Mouse (Mus musculus) midbrain, embryonic 13.5 days (tissue): ENCODE measurements at regions not wholly inside any gene's neighbourhood (a gene's known extent, or its start where the extent isn't known, plus 50 kb on each side); places are given as distances from the start of the nearest gene placed in this dataset.

ENCODE experiments used
- ATAC-seq: fragments of 200-750 bp; cut with Nextera tagmentation; 2 replicates; pipeline ENCODE4 v1.8.0; 2017; ENCODE audit warnings: mild to moderate bottlenecking, moderate TSS enrichment, moderate library complexity
- H3K27ac ChIP-seq: fragments of 300-500 bp; sonication (generic); 2 replicates; pipeline ENCODE4 v1.5.1; 2015; ENCODE audit warnings: inconsistent platforms, mild to moderate bottlenecking, moderate library complexity
- H3K27me3 ChIP-seq: fragments of 300-500 bp; sonication (generic); 2 replicates; pipeline ENCODE4 v1.6.1; 2015; ENCODE audit warnings: mild to moderate bottlenecking, inconsistent platforms
- H3K36me3 ChIP-seq: fragments of 300-500 bp; sonication (generic); 2 replicates; pipeline ENCODE4 v1.6.1; 2015; ENCODE audit warnings: mild to moderate bottlenecking, inconsistent platforms
- H3K4me1 ChIP-seq: fragments of 300-500 bp; sonication (generic); replicated peaks from 2 replicates; pipeline ENCODE4 v1.6.1; 2015; ENCODE audit warnings: inconsistent platforms
- H3K4me2 ChIP-seq: fragments of 300-500 bp; sonication (generic); replicated peaks from 2 replicates; pipeline ENCODE4 v1.6.1; 2015; ENCODE audit warnings: moderate library complexity, mild to moderate bottlenecking, inconsistent platforms
- H3K4me3 ChIP-seq: fragments of 300-500 bp; sonication (generic); replicated peaks from 2 replicates; pipeline ENCODE4 v1.5.1; 2015; ENCODE audit warnings: mild to moderate bottlenecking, inconsistent platforms
- H3K9ac ChIP-seq: fragments of 300-500 bp; sonication (generic); replicated peaks from 2 replicates; pipeline ENCODE4 v1.6.1; 2015; ENCODE audit warnings: mild to moderate bottlenecking, inconsistent platforms
- H3K9me3 ChIP-seq: fragments of 300-500 bp; sonication (generic); 2 replicates; pipeline ENCODE4 v1.6.1; 2016; ENCODE audit warnings: mild to moderate bottlenecking, inconsistent platforms
- WGBS: fragments of 180-500 bp; shearing (Covaris S2); methylation state at CpG from one replicate; pipeline ENCODE4 v1.1.7; 2015; 5-methylcytosine and 5-hydroxymethylcytosine counted together

DNA sequence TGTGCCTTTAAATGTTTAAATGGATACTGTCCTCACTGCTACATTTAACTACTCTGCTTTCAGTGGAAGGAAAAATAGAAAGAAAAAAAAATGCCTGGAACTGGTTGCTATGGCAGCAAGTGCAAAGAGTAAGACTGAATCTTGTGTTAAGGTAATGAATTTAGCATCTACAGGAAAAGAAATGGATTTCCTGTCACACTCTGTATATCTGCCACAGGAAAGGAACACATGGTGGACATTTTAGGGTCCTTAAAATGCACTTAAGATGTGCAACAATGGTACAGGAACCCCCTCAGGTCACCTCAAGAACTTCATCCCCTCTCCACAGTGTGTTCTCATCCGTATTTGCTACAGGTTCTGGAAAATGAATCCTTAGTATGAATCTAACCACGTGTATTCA is 248.4 kb downstream of the Rfpl4b start:
- Histone ChIP-seq H3K9ac (no peak overlapping the region), H3K4me2 (no peak overlapping the region), H3K27ac (no peak overlapping the region), H3K4me1 (no peaks in the 10 kb centered on the region), H3K9me3 (no peaks in the 10 kb centered on the region), H3K4me3 (no peak overlapping the region), H3K27me3 (no peaks in the 10 kb centered on the region), H3K36me3 (no peaks in the 10 kb centered on the region)
- ATAC-seq, result no peak
- 72% methylated on average over 2 of the region's 2 CpGs for WGBS

DNA sequence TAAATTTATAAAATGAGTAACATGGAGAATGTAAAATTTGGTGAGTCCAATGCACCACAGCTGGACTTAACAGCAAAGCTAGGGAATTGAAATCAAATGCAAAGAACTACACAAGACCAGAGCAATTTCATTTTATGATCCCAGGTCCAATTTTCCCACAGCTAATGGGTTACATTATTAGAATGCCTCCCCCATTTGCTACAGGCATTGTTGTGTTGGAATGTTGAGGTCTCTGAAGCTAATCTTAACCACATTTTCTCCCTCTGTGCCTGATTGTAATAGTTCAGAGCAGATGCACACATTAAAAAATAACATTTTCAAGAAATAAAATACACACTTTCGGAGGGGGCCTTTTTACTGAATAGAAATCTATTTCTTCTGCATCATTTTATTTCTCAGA is 254.3 kb downstream of the Rfpl4b start:
- Histone ChIP-seq H3K27ac (no peak overlapping the region), H3K36me3 (no peaks in the 10 kb centered on the region), H3K4me2 (no peak overlapping the region), H3K27me3 (no peaks in the 10 kb centered on the region), H3K9me3 (no peaks in the 10 kb centered on the region), H3K9ac (no peak overlapping the region), H3K4me1 (no peaks in the 10 kb centered on the region), H3K4me3 (no peak overlapping the region)
- WGBS, result 97% methylated on average over 1 of the region's 1 CpGs
- ATAC-seq, result no peak

DNA sequence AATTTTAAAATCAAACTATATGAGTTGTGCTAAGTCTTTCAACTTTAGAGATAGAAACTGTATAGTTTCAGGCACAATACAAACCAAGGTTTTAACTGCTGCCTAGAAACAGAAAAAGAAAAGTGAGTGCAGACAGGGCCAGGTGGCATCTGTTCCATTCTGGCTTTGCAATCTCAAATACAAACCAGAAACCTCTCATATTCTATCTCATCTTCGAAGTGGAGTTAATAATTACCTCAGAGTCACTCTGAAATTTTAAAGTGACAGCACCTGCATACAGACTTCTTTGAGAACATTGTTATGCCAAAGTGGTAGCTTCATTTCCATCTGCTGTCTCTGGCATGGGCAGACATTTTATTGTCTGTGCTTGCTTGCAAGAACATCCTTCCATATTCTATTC is 255.2 kb downstream of the Rfpl4b start:
- Histone ChIP-seq H3K4me3 (no peak overlapping the region), H3K9ac (no peak overlapping the region), H3K27ac (no peak overlapping the region), H3K4me1 (no peaks in the 10 kb centered on the region), H3K4me2 (no peak overlapping the region), H3K36me3 (no peaks in the 10 kb centered on the region), H3K27me3 (no peaks in the 10 kb centered on the region), H3K9me3 (no peaks in the 10 kb centered on the region)
- WGBS, result 86% methylated on average over 1 of the region's 1 CpGs
- no peak for ATAC-seq

DNA sequence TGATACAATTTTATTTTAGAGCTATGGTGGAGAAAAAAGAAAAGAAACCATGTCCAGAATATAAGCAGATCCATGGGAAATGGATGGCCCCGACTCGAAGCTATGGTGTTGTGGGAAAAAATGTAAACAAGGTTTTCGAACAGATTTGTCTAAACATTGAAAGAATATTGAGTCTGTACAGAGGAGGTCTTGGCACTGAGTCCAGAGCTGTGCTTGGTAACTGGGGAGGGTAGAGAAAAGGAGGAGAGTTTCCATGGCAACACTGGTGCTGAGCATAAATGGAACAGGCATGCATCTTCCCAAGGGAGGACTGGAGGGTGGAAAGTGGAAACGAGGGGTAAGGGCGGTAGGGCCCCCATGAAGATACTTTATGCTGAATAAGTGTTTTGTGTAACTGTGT is 266.5 kb downstream of the Rfpl4b start:
- peaks cover 14% of the 10 kb centered on the region for H3K4me1 ChIP-seq
- no peak overlapping the region for H3K4me3 ChIP-seq
- H3K36me3 ChIP-seq, result no peaks in the 10 kb centered on the region
- H3K4me2 ChIP-seq, result peak overlapping the region; percentile 26; the same call in 1 of the 2 replicates
- H3K27me3 ChIP-seq, result no peaks in the 10 kb centered on the region
- WGBS, result 2% methylated on average over 5 of the region's 5 CpGs
- H3K27ac ChIP-seq, result peak overlapping the region; percentile 74
- H3K9ac ChIP-seq, result no peak overlapping the region
- no peaks in the 10 kb centered on the region for H3K9me3 ChIP-seq
- ATAC-seq, result peak; percentile 92

DNA sequence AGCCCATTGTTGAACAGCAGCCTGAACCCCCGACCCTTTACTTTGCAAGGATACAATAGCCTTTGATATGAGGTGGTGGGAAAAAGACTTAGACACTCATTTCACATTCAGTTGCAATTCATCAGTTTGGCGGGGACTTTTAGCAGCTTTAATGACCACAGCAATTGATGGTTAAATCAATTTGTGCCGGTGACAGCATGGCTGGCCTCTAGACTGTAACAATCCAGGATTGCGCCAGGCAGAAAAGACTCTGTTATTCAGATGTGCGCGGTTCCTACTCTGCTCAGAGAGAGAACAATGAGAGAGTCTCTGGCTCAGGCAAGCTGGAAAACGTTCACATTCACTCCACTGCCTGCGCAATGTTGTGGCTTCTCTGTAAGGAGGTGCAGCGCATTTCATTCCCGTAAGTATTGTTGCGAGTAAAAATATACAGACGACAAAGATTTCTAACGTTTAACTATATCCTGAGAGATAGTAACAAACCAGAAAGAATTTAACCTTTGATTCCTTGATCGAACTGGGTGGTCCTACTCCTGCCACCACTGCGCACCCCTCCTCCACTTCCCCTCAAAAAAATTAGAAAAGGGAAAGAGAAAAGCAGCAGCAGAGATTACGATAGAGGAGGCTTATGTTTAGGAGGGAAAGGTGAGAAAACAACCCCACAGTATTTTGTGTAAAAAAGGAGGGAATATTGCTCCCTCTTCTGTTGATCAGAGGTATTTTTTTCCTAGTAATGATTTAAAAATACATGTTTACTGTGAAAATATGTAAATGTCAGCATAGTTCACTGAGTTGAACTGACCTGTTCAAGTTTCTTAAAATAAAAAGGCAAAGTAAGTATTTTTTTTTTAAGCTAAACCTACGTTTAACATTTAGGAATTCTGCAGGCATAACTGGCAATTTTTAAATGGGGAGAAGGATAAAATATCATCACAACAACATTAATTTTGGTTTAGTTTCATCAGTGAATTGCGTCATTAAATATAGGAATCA is 267.6 kb downstream of the Rfpl4b start:
- H3K36me3 ChIP-seq, result no peaks in the 10 kb centered on the region
- H3K4me1 ChIP-seq, result peaks cover 14% of the 10 kb centered on the region
- H3K4me3 ChIP-seq, result peak overlapping the region; percentile 35
- H3K27me3 ChIP-seq, result no peaks in the 10 kb centered on the region
- H3K4me2 ChIP-seq, result peak overlapping the region; percentile 53
- ATAC-seq, result peak; percentile 97
- peak overlapping the region; percentile 64 for H3K9ac ChIP-seq
- H3K27ac ChIP-seq, result peak overlapping the region; percentile 94
- no peaks in the 10 kb centered on the region for H3K9me3 ChIP-seq
- 2% methylated on average over 18 of the region's 18 CpGs for WGBS

DNA sequence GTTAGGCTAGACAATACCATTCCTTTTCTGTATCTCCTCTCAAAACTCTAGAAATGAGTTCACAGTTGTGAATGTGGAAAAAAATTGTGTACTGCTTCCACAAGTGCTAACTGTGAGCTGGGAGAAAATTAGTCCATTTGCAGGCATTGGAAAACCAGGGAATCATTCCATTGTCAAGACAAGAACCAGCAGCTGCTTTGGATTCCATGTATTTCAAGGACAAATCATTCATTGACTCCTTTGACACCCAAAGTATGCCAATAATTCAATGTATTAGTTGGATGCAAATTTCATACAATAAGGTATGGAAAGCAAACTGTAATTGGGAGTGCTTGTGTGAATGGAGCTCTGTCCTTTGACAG is 268.3 kb downstream of the Rfpl4b start:
- Histone ChIP-seq H3K36me3 (no peaks in the 10 kb centered on the region), H3K4me3 (peak overlapping the region; percentile 35), H3K27ac (peak overlapping the region; percentile 94), H3K9ac (peak overlapping the region; percentile 64), H3K27me3 (no peaks in the 10 kb centered on the region), H3K9me3 (no peaks in the 10 kb centered on the region), H3K4me1 (peaks cover 14% of the 10 kb centered on the region), H3K4me2 (peak overlapping the region; percentile 53)
- peak; percentile 28 for ATAC-seq

DNA sequence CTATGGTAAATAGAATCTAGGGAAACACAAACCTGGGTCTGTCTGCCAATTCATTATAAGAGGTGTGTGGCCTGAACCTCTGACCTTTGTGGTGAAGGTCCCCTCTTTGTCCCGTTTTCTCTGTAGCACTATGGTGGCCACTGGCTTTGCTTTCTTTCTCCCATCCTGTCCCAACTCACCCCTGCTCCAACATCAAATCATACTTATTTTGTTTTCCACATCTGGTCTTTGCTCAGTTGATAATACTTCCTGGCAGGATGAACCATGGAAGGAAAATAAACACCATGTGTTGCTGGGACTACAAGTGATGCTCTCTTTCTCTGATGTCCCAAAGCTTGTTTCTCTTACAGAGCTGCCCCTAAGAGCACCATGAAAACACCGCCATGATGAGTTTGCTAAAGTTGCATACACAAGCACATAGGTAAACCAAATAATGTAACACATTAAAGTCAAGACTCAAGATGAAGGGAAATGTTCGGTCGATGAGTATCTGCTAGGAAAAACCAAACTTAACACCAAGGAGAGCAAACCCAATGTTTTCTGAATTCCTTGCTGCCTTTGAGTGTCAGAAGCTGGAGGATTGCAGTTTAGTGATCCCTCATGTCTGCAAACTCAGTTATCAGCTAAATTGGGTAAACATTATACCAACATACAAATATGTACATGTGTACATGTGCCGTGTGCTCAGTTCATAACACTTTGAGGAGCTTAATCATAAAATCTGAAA is 269.1 kb downstream of the Rfpl4b start:
- Histone ChIP-seq H3K9me3 (no peaks in the 10 kb centered on the region), H3K4me1 (peaks cover 14% of the 10 kb centered on the region), H3K27me3 (no peaks in the 10 kb centered on the region), H3K27ac (peak overlapping the region; percentile 67), H3K4me2 (no peak overlapping the region), H3K9ac (no peak overlapping the region), H3K4me3 (no peak overlapping the region), H3K36me3 (no peaks in the 10 kb centered on the region)
- no peak for ATAC-seq
- WGBS, result 81% methylated on average over 5 of the region's 5 CpGs

DNA sequence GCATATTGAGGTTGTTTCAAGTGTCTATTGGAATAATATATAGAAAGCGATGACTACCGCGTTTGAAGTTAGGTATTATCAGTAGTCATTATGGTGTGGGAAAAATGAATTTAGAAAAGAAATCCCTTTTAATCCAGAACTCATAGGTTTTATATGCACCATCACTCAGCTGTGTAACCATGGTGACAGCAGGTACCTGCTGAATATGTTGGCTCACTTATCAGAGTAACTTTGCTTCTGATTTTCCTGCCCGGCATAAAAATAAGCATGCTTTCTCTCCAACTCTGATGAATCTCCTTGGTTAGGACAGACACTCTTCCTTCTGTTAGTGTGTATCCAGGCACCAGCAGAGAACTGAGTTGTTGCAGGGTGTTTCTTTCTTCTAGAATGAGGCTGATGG is 281.5 kb downstream of the Rfpl4b start:
- Histone ChIP-seq H3K4me3 (no peak overlapping the region), H3K9ac (no peak overlapping the region), H3K36me3 (no peaks in the 10 kb centered on the region), H3K4me2 (no peak overlapping the region), H3K4me1 (0 out of 2 replicates have a peak, but pooled peaks cover 8% of the 10 kb centered on the region), H3K9me3 (no peaks in the 10 kb centered on the region), H3K27ac (no peak overlapping the region), H3K27me3 (no peaks in the 10 kb centered on the region)
- ATAC-seq, result no peak
- WGBS, result 90% methylated on average over 4 of the region's 4 CpGs

DNA sequence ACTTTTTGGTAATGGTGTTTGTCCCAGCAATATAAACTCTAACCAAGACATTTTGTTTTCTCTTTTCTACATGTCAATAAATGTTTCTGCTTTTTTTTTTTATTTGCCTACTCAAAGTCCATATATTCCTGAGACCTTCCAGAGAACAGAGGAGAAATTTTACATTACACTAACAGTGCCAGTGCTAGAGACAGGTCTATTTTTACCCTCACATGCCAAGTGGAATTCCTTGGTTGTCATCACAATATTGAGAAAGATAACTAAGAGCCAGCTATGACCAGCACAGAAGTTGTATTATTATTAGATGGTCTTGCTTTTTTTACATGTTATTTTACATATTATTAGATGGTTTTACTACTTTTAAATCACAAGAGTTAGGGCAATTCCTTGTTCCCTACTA is 282.8 kb downstream of the Rfpl4b start:
- no peaks in the 10 kb centered on the region for H3K36me3 ChIP-seq
- no peaks in the 10 kb centered on the region for H3K27me3 ChIP-seq
- no peak overlapping the region for H3K9ac ChIP-seq
- ATAC-seq, result no peak
- H3K4me3 ChIP-seq, result no peak overlapping the region
- H3K9me3 ChIP-seq, result no peaks in the 10 kb centered on the region
- H3K4me2 ChIP-seq, result no peak overlapping the region
- H3K27ac ChIP-seq, result no peak overlapping the region
- 0 out of 2 replicates have a peak, but pooled peaks cover 8% of the 10 kb centered on the region for H3K4me1 ChIP-seq

DNA sequence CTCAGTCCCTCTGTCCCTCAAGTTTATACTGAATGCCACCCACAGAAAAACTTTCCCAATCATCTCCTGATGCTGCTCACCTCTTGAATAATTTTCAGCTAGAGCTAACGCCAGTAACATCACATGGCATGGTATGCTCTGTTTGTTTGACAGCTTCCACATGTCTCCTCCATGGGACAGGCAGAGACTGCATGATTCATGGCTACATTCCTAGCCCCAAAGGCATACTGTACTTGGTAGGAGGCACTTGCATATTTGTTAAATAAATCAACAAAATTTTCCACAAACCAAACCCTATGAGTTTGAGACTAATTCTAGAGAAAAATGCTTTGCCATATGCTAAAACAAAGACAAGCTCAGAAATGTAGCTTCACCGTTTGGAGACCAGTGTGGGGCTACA is 304.9 kb downstream of the Rfpl4b start:
- no peaks in the 10 kb centered on the region for H3K4me1 ChIP-seq
- H3K27ac ChIP-seq, result no peak overlapping the region
- 84% methylated on average over 2 of the region's 2 CpGs for WGBS
- no peaks in the 10 kb centered on the region for H3K36me3 ChIP-seq
- no peaks in the 10 kb centered on the region for H3K27me3 ChIP-seq
- H3K4me3 ChIP-seq, result no peak overlapping the region
- no peak for ATAC-seq
- no peak overlapping the region for H3K9ac ChIP-seq
- no peaks in the 10 kb centered on the region for H3K9me3 ChIP-seq
- H3K4me2 ChIP-seq, result no peak overlapping the region
